Mouse (Mus musculus) embryonic facial prominence, embryonic 14.5 days (tissue): ENCODE results near the gene 2300003K06Rik. TPM values are rescaled to one million over a fixed set of nuclear protein-coding genes. Genes with fewer than 3 reads are reported as not detected.
"Not testable (repeated sequence)": the region's sequence is repeated elsewhere in the genome, so short reads cannot be mapped to it uniquely, and the experiment has no call there.

Experiments used
- ATAC-seq: fragments of 200-750 bp; cut with Nextera tagmentation; 2 replicates; pipeline ENCODE4 v1.8.0; 2017; ENCODE audit warnings: low read depth, moderate number of reproducible peaks, moderate TSS enrichment
- DNase-seq: peaks from one replicate; pipeline ENCODE4 v3.0.0-alpha.2; 2015; ENCODE audit warnings: low spot score
- H3K27ac ChIP-seq: fragments of 300-500 bp; sonication (generic); replicated peaks from 2 replicates; pipeline ENCODE4 v1.5.1; 2014; ENCODE audit warnings: low read depth, mild to moderate bottlenecking, low read length, moderate library complexity
- H3K27me3 ChIP-seq: fragments of 300-500 bp; sonication (generic); replicated peaks from 2 replicates; pipeline ENCODE4 v1.6.1; 2014; ENCODE audit warnings: low read length; ENCODE audit not compliant: control insufficient read depth, insufficient read depth
- H3K36me3 ChIP-seq: fragments of 300-500 bp; sonication (generic); 2 replicates; pipeline ENCODE4 v1.6.1; 2014; ENCODE audit warnings: low read length, mixed read lengths; ENCODE audit not compliant: control insufficient read depth, insufficient read depth
- H3K4me1 ChIP-seq: fragments of 300-500 bp; sonication (generic); 2 replicates; pipeline ENCODE4 v1.6.1; 2014; ENCODE audit warnings: antibody characterized with exemption, low read length; ENCODE audit not compliant: control insufficient read depth, insufficient read depth
- H3K4me2 ChIP-seq: fragments of 300-500 bp; sonication (generic); 2 replicates; pipeline ENCODE4 v1.6.1; 2014; ENCODE audit warnings: low read depth, mild to moderate bottlenecking, low read length, moderate library complexity, mixed read lengths
- H3K4me3 ChIP-seq: fragments of 300-500 bp; sonication (generic); 2 replicates; pipeline ENCODE4 v1.5.1; 2014; ENCODE audit warnings: low read depth, mild to moderate bottlenecking, low read length
- H3K9ac ChIP-seq: fragments of 300-500 bp; sonication (generic); 2 replicates; pipeline ENCODE4 v1.6.1; 2014; ENCODE audit warnings: low read depth, mild to moderate bottlenecking, low read length, moderate library complexity, mixed read lengths
- H3K9me3 ChIP-seq: fragments of 300-500 bp; sonication (generic); 2 replicates; pipeline ENCODE4 v1.6.1; 2016; ENCODE audit warnings: low read length; ENCODE audit not compliant: control insufficient read depth
- WGBS: fragments of 180-500 bp; shearing (Covaris S2); extraction: QIAGEN DNeasy Blood & Tissue Kit; methylation state at CpG from one replicate; pipeline ENCODE4 v1.1.7; 2014; 5-methylcytosine and 5-hydroxymethylcytosine counted together
- polyA plus RNA-seq: library from polyadenylated mRNA; unstranded; fragments of >200 nt; fragmentation: Nextera tagmentation; extraction: Ambion mirVana; gene quantifications from 2 replicates; pipeline ENCODE4 v1.2.1, GENCODE M21; 2014

The 2300003K06Rik gene
- polyA plus RNA-seq, 1 experiment from 2014 or later = not detected

- Histone ChIP-seq H3K9me3 (no peaks in the 10 kb centered on the region), H3K9ac (no peak overlapping the region), H3K4me1 (no peaks in the 10 kb centered on the region), H3K4me2 (no peak overlapping the region), H3K27ac (no peak overlapping the region), H3K36me3 (no peaks in the 10 kb centered on the region), H3K4me3 (no peak overlapping the region), H3K27me3 (no peaks in the 10 kb centered on the region)
- WGBS = 66% methylated on average over 1 of the region's 1 CpGs
- no peak for DNase-seq
- no peak for ATAC-seq
These were observed 4.3 kb upstream of the 2300003K06Rik start for GRCm38 (mm10) chr11:99842185-99842584.

DNA sequence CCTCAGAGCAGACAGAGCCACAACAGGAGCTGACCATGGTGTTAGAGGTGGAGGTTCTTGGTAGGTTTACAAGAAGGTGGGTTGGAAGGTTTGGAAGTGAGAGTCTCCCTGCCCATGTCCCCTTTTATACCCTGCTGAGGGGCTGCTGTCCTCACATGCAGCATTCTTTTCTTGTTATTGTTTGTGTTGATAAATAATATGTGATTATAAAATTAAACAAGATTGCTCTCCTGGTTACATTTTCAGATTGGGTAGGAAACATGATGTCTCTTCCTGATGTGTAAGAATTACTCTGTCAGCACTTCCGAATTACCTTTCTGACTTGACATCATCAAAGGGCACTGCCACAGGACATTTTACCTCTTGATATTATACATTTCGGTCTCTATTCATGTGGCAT lies 22.3 kb downstream of the 2300003K06Rik start, which contains the start of gene Gm11564:
TSS of gene Gm11564 (minus strand) at position 101 of the 400 bp plus-strand sequence.
- H3K9ac ChIP-seq, H3K9me3 ChIP-seq, ATAC-seq, H3K4me1 ChIP-seq, H3K4me3 ChIP-seq, H3K27ac ChIP-seq, H3K27me3 ChIP-seq, DNase-seq, H3K4me2 ChIP-seq, H3K36me3 ChIP-seq: not testable (repeated sequence)
- 80% methylated on average over 2 of the region's 2 CpGs for WGBS

- not testable (repeated sequence) for H3K36me3 ChIP-seq, H3K9me3 ChIP-seq, DNase-seq, H3K4me3 ChIP-seq, H3K9ac ChIP-seq, H3K27me3 ChIP-seq, H3K27ac ChIP-seq, H3K4me1 ChIP-seq, H3K4me2 ChIP-seq, ATAC-seq
These were observed 28.1 kb downstream of the 2300003K06Rik start, which contains the start of gene Krtap4-13 for GRCm38 (mm10) chr11:99809792-99810191. Krtap4-13 (minus strand) TSS chr11:99809892.

- WGBS = no CpG with 5 or more reads among the region's 1 CpGs
- not testable (repeated sequence) for H3K4me2 ChIP-seq, H3K36me3 ChIP-seq, H3K27ac ChIP-seq, H3K4me1 ChIP-seq, H3K27me3 ChIP-seq, H3K9ac ChIP-seq, DNase-seq, H3K9me3 ChIP-seq, ATAC-seq, H3K4me3 ChIP-seq
These were observed 33.5 kb downstream of the 2300003K06Rik start, which contains the start of gene Gm11554 for GRCm38 (mm10) chr11:99804346-99804745. Gm11554 (minus strand) TSS chr11:99804446.

GRCm38 (mm10) chr11:99798832-99799231 lies 39.0 kb downstream of the 2300003K06Rik start, which contains the start of gene Gm11569:
Gm11569 (minus strand) TSS chr11:99798932.
- not testable (repeated sequence) for H3K4me1 ChIP-seq, H3K4me2 ChIP-seq, H3K9ac ChIP-seq, H3K4me3 ChIP-seq, H3K27ac ChIP-seq, H3K36me3 ChIP-seq, DNase-seq, H3K27me3 ChIP-seq, H3K9me3 ChIP-seq, ATAC-seq
- WGBS = no CpG with 5 or more reads among the region's 1 CpGs

DNA sequence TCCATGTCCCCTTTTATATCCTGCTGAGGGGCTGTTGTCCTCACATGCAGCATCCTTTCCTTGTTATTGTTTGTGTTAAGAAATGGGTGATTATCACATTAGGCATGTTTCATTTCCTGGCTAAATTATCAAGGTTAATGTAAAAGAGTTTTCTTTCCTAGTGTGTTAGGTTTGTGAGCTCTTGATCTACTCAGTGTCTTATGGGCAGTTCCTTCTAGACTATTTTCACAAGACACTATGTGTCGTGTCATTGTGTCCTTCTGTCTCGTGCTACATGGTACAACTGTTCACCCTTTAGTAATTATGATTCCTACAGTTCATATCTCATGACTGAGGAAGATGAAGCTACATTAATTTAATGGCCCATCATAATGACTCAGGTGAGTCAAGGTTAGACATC lies 44.5 kb downstream of the 2300003K06Rik start, which contains the start of gene Gm11596:
TSS of gene Gm11596 (minus strand) at position 101 of the 400 bp plus-strand sequence.
- Histone ChIP-seq H3K4me1 (no peaks in the 10 kb centered on the region), H3K36me3 (no peaks in the 10 kb centered on the region), H3K27me3 (no peaks in the 10 kb centered on the region), H3K9ac (no peak within 1 kb of the TSS), H3K27ac (no peak within 1 kb of the TSS), H3K4me3 (no peak within 1 kb of the TSS), H3K4me2 (no peak within 1 kb of the TSS), H3K9me3 (no peaks in the 10 kb centered on the region)
- ATAC-seq (no peak), DNase-seq (no peak)
- WGBS = 81% methylated on average over 2 of the region's 2 CpGs

Other genes starting within 250 kb of the 2300003K06Rik start
- 0.26 TPM in 1 of 2 replicates, not detected in the other for gene Krtap1-3, start 246.7 kb downstream of the 2300003K06Rik start, polyA plus RNA-seq
- gene Krtap9-3, start 240.0 kb downstream of the 2300003K06Rik start, polyA plus RNA-seq = not detected in 2 replicates
- not detected in 2 replicates for gene Gm11938, start 234.8 kb downstream of the 2300003K06Rik start, polyA plus RNA-seq
- not detected in 2 replicates for gene Gm11937, start 227.9 kb downstream of the 2300003K06Rik start, polyA plus RNA-seq
- 0.54 TPM in 1 of 2 replicates, not detected in the other for gene Krtap2-4, start 223.2 kb downstream of the 2300003K06Rik start, polyA plus RNA-seq
- gene Gm11562, start 217.6 kb downstream of the 2300003K06Rik start, polyA plus RNA-seq = not detected in 2 replicates
- gene Krtap4-1, start 209.8 kb downstream of the 2300003K06Rik start, polyA plus RNA-seq = not detected in 2 replicates
- gene Krtap4-2, start 203.0 kb downstream of the 2300003K06Rik start, polyA plus RNA-seq = not detected in 2 replicates
- 0.29 TPM in 1 of 2 replicates, not detected in the other for gene Krtap4-7, start 194.0 kb downstream of the 2300003K06Rik start, polyA plus RNA-seq
- not detected in 2 replicates for gene Gm11555, start 187.8 kb downstream of the 2300003K06Rik start, polyA plus RNA-seq
- 0.17 TPM in 1 of 2 replicates, not detected in the other for gene Gm11563, start 179.1 kb downstream of the 2300003K06Rik start, polyA plus RNA-seq
- not detected in 2 replicates for gene Krtap4-6, start 172.1 kb downstream of the 2300003K06Rik start, polyA plus RNA-seq
- gene Gm14190, start 147.3 kb downstream of the 2300003K06Rik start, polyA plus RNA-seq = not detected in 2 replicates
- gene Gm14180, start 103.8 kb downstream of the 2300003K06Rik start, polyA plus RNA-seq = not detected in 2 replicates
- not detected in 2 replicates for gene Gm11595, start 65.2 kb downstream of the 2300003K06Rik start, polyA plus RNA-seq
- gene Krtap4-8, start 57.4 kb downstream of the 2300003K06Rik start, polyA plus RNA-seq = not detected in 2 replicates
- not detected in 2 replicates for gene Krtap4-9, start 52.9 kb downstream of the 2300003K06Rik start, polyA plus RNA-seq
- not detected in 2 replicates for gene Gm11596, start 44.6 kb downstream of the 2300003K06Rik start, polyA plus RNA-seq
- not detected in 2 replicates for gene Gm11569, start 39.1 kb downstream of the 2300003K06Rik start, polyA plus RNA-seq
- gene Gm11554, start 33.6 kb downstream of the 2300003K06Rik start, polyA plus RNA-seq = not detected in 2 replicates
- gene Krtap4-13, start 28.2 kb downstream of the 2300003K06Rik start, polyA plus RNA-seq = not detected in 2 replicates
- not detected in 2 replicates for gene Gm11564, start 22.4 kb downstream of the 2300003K06Rik start, polyA plus RNA-seq
- gene Krtap4-16, start 13.5 kb upstream of the 2300003K06Rik start, polyA plus RNA-seq = not detected in 2 replicates
- gene Gm11568, start 19.9 kb upstream of the 2300003K06Rik start, polyA plus RNA-seq = not detected in 2 replicates
- not detected in 2 replicates for gene Gm11559, start 26.4 kb upstream of the 2300003K06Rik start, polyA plus RNA-seq
- not detected in 2 replicates for gene Krtap9-1, start 35.3 kb upstream of the 2300003K06Rik start, polyA plus RNA-seq
- not detected in 2 replicates for gene Gm11567, start 41.1 kb upstream of the 2300003K06Rik start, polyA plus RNA-seq
- gene Krtap31-1, start 69.9 kb upstream of the 2300003K06Rik start, polyA plus RNA-seq = not detected in 2 replicates
- not detected in 2 replicates for gene Gm11565, start 76.7 kb upstream of the 2300003K06Rik start, polyA plus RNA-seq
- not detected in 2 replicates for gene Krtap31-2, start 98.2 kb upstream of the 2300003K06Rik start, polyA plus RNA-seq
- gene Krtap9-5, start 110.4 kb upstream of the 2300003K06Rik start, polyA plus RNA-seq = not detected in 2 replicates
- gene Krtap29-1, start 141.0 kb upstream of the 2300003K06Rik start, polyA plus RNA-seq = not detected in 2 replicates
- 0.26 TPM in 1 of 2 replicates, not detected in the other for gene Krtap16-1, start 148.5 kb upstream of the 2300003K06Rik start, polyA plus RNA-seq
- 0.38 and 0.63 TPM in 2 replicates for gene Krtap17-1, start 155.9 kb upstream of the 2300003K06Rik start, polyA plus RNA-seq
- gene Krt33a, start 178.1 kb upstream of the 2300003K06Rik start, polyA plus RNA-seq = 0.20 and 0.54 TPM in 2 replicates
- 0.96 and 1.3 TPM in 2 replicates for gene Krt33b, start 191.8 kb upstream of the 2300003K06Rik start, polyA plus RNA-seq
- gene Krt34, start 203.5 kb upstream of the 2300003K06Rik start, polyA plus RNA-seq = 0.40 TPM in 1 of 2 replicates, not detected in the other
- 0.30 and 1.3 TPM in 2 replicates for gene Krt31, start 212.5 kb upstream of the 2300003K06Rik start, polyA plus RNA-seq